Mouse (Mus musculus): ENCODE results near the gene Ccdc102a. TPM values are rescaled to one million over a fixed set of nuclear protein-coding genes. Genes with fewer than 3 reads are reported as not detected.
A peak's percentile ranks its signal among the peaks of the same experiment; 100 is the strongest.

Ccdc102a gene
- polyA plus RNA-seq, 1 experiment from 2014 or later: 18.2 TPM

- Histone ChIP-seq H3K27me3 (replicated peaks) (peaks cover 7% of the 10 kb centered on the region), H3K27ac (replicated peaks) (no peak overlapping the region), H3K36me3 (no peaks in the 10 kb centered on the region), H3K9me3 (no peaks in the 10 kb centered on the region), H3K9ac (no peak overlapping the region), H3K4me2 (no peak overlapping the region), H3K4me3 (no peak overlapping the region), H3K4me1 (peaks cover 20% of the 10 kb centered on the region)
- no peak for ATAC-seq (ENCODE audit: extremely low read depth, insufficient number of reproducible peaks, low FRiP score, low TSS enrichment)
- WGBS: 72% methylated on average over 5 of the region's 5 CpGs
Observed at GRCm38 (mm10) chr8:94950458-94950857, 32.6 kb upstream of the Ccdc102a start.

- 17% methylated on average over 4 of the region's 4 CpGs for WGBS
- H3K4me3 ChIP-seq: no peak overlapping the region
Observed at GRCm38 (mm10) chr8:94950046-94950445, 32.1 kb upstream of the Ccdc102a start.

GRCm38 (mm10) chr8:94949010-94949409 is 31.1 kb upstream of the Ccdc102a start:
- Histone ChIP-seq H3K27me3 (replicated peaks) (peaks cover 18% of the 10 kb centered on the region), H3K4me2 (no peak overlapping the region), H3K27ac (replicated peaks) (no peak overlapping the region), H3K36me3 (no peaks in the 10 kb centered on the region), H3K4me3 (no peak overlapping the region), H3K4me1 (peaks cover 6% of the 10 kb centered on the region), H3K9me3 (no peaks in the 10 kb centered on the region), H3K9ac (no peak overlapping the region)
- 82% methylated on average over 4 of the region's 4 CpGs for WGBS
- ATAC-seq (ENCODE audit: extremely low read depth, insufficient number of reproducible peaks, low FRiP score, low TSS enrichment): no peak

More at GRCm38 (mm10) chr8:94950046-94950445, 32.1 kb upstream of the Ccdc102a start:
- peak; percentile 27; the same call in 1 of the 2 replicates for ATAC-seq (ENCODE audit: extremely low read depth, insufficient number of reproducible peaks, low FRiP score, low TSS enrichment)
- Histone ChIP-seq H3K9me3 (no peaks in the 10 kb centered on the region), H3K27me3 (replicated peaks) (peaks cover 11% of the 10 kb centered on the region), H3K4me2 (no peak overlapping the region), H3K9ac (no peak overlapping the region), H3K27ac (replicated peaks) (no peak overlapping the region), H3K4me1 (peaks cover 16% of the 10 kb centered on the region), H3K36me3 (no peaks in the 10 kb centered on the region)

GRCm38 (mm10) chr8:94948421-94948820 is 30.5 kb upstream of the Ccdc102a start:
- Histone ChIP-seq H3K27me3 (replicated peaks) (peaks cover 21% of the 10 kb centered on the region), H3K27ac (replicated peaks) (no peak overlapping the region), H3K4me2 (no peak overlapping the region), H3K9me3 (no peaks in the 10 kb centered on the region), H3K4me1 (no peaks in the 10 kb centered on the region; the same call in 1 of the 2 replicates), H3K4me3 (no peak overlapping the region), H3K36me3 (no peaks in the 10 kb centered on the region), H3K9ac (no peak overlapping the region)
- WGBS: 78% methylated on average over 4 of the region's 4 CpGs
- ATAC-seq (ENCODE audit: extremely low read depth, insufficient number of reproducible peaks, low FRiP score, low TSS enrichment): no peak

- 54% methylated on average over 6 of the region's 6 CpGs for WGBS
Observed at GRCm38 (mm10) chr8:94945185-94945584, 27.3 kb upstream of the Ccdc102a start.

GRCm38 (mm10) chr8:94942566-94942965 is 24.7 kb upstream of the Ccdc102a start:
- ATAC-seq (ENCODE audit: extremely low read depth, insufficient number of reproducible peaks, low FRiP score, low TSS enrichment): no peak
- H3K27me3 ChIP-seq (replicated peaks): peaks cover 43% of the 10 kb centered on the region
- no peaks in the 10 kb centered on the region for H3K36me3 ChIP-seq
- H3K9me3 ChIP-seq: no peaks in the 10 kb centered on the region
- H3K4me1 ChIP-seq: no peaks in the 10 kb centered on the region
- H3K4me3 ChIP-seq: no peak overlapping the region
- WGBS: 20% methylated on average over 6 of the region's 6 CpGs
- no peak overlapping the region for H3K27ac ChIP-seq (replicated peaks)
- H3K4me2 ChIP-seq: no peak overlapping the region
- no peak overlapping the region for H3K9ac ChIP-seq

More at GRCm38 (mm10) chr8:94945185-94945584, 27.3 kb upstream of the Ccdc102a start:
- H3K27me3 ChIP-seq (replicated peaks): peaks cover 34% of the 10 kb centered on the region
- no peak overlapping the region for H3K9ac ChIP-seq
- H3K4me3 ChIP-seq: no peak overlapping the region
- H3K27ac ChIP-seq (replicated peaks): no peak overlapping the region
- H3K36me3 ChIP-seq: no peaks in the 10 kb centered on the region
- no peak for ATAC-seq (ENCODE audit: extremely low read depth, insufficient number of reproducible peaks, low FRiP score, low TSS enrichment)
- no peaks in the 10 kb centered on the region for H3K9me3 ChIP-seq
- H3K4me2 ChIP-seq: no peak overlapping the region
- H3K4me1 ChIP-seq: no peaks in the 10 kb centered on the region

- Histone ChIP-seq H3K27ac (replicated peaks) (no peak overlapping the region), H3K27me3 (replicated peaks) (peaks cover 38% of the 10 kb centered on the region), H3K9me3 (no peaks in the 10 kb centered on the region), H3K4me1 (no peaks in the 10 kb centered on the region), H3K4me3 (no peak overlapping the region), H3K36me3 (no peaks in the 10 kb centered on the region), H3K9ac (no peak overlapping the region), H3K4me2 (no peak overlapping the region)
- WGBS: 75% methylated on average over 3 of the region's 3 CpGs
- no peak for ATAC-seq (ENCODE audit: extremely low read depth, insufficient number of reproducible peaks, low FRiP score, low TSS enrichment)
Observed at GRCm38 (mm10) chr8:94935172-94935571, 17.3 kb upstream of the Ccdc102a start.

- H3K9ac ChIP-seq: no peak overlapping the region
- H3K4me2 ChIP-seq: no peak overlapping the region
- no peaks in the 10 kb centered on the region for H3K4me1 ChIP-seq
- 42% methylated on average over 5 of the region's 5 CpGs for WGBS
- no peaks in the 10 kb centered on the region for H3K9me3 ChIP-seq
- ATAC-seq (ENCODE audit: extremely low read depth, insufficient number of reproducible peaks, low FRiP score, low TSS enrichment): no peak
- no peaks in the 10 kb centered on the region for H3K36me3 ChIP-seq
- no peak overlapping the region for H3K27ac ChIP-seq (replicated peaks)
- peaks cover 38% of the 10 kb centered on the region for H3K27me3 ChIP-seq (replicated peaks)
- H3K4me3 ChIP-seq: no peak overlapping the region
Observed at GRCm38 (mm10) chr8:94933918-94934317, 16.0 kb upstream of the Ccdc102a start.

- H3K36me3 ChIP-seq: no peaks in the 10 kb centered on the region
- H3K9ac ChIP-seq: no peak overlapping the region
- no peak overlapping the region for H3K4me2 ChIP-seq
- ATAC-seq (ENCODE audit: extremely low read depth, insufficient number of reproducible peaks, low FRiP score, low TSS enrichment): no peak
- no peak overlapping the region for H3K27ac ChIP-seq (replicated peaks)
- H3K4me1 ChIP-seq: peaks cover 4% of the 10 kb centered on the region
- 79% methylated on average over 3 of the region's 3 CpGs for WGBS
- H3K9me3 ChIP-seq: no peaks in the 10 kb centered on the region
- no peak overlapping the region for H3K4me3 ChIP-seq
- H3K27me3 ChIP-seq (replicated peaks): no peaks in the 10 kb centered on the region
Observed at GRCm38 (mm10) chr8:94928227-94928626, 10.3 kb upstream of the Ccdc102a start.

- Histone ChIP-seq H3K4me3 (no peak within 1 kb of the TSS), H3K9me3 (no peaks in the 10 kb centered on the region), H3K36me3 (no peaks in the 10 kb centered on the region), H3K27ac (replicated peaks) (peak within 1 kb of the TSS; percentile 40; the same call in 1 of the 2 replicates), H3K4me2 (0 out of 2 replicates have a peak within 1 kb of the TSS, but pooled peaks have one; percentile 18), H3K4me1 (peaks cover 23% of the 10 kb centered on the region), H3K9ac (peak within 1 kb of the TSS; percentile 33; the same call in 1 of the 2 replicates), H3K27me3 (replicated peaks) (no peaks in the 10 kb centered on the region)
- ATAC-seq (ENCODE audit: extremely low read depth, insufficient number of reproducible peaks, low FRiP score, low TSS enrichment): no peak
- WGBS: 56% methylated on average over 7 of the region's 8 CpGs
Observed at GRCm38 (mm10) chr8:94923405-94923804, 5.5 kb upstream of the Ccdc102a start, which contains the start of gene Adgrg5. Adgrg5 (plus strand) TSS chr8:94923694.

- no peaks in the 10 kb centered on the region for H3K9me3 ChIP-seq
- 16% methylated on average over 8 of the region's 8 CpGs for WGBS
Observed at GRCm38 (mm10) chr8:94922602-94923001, 4.7 kb upstream of the Ccdc102a start.

GRCm38 (mm10) chr8:94922176-94922575 is 4.3 kb upstream of the Ccdc102a start:
- no peak overlapping the region for H3K4me2 ChIP-seq
- peaks cover 27% of the 10 kb centered on the region for H3K4me1 ChIP-seq
- no peaks in the 10 kb centered on the region for H3K27me3 ChIP-seq (replicated peaks)
- WGBS: 54% methylated on average over 6 of the region's 6 CpGs
- 0 out of 2 replicates have a peak overlapping the region, but pooled peaks have one; percentile 33 for H3K9ac ChIP-seq
- no peak for ATAC-seq (ENCODE audit: extremely low read depth, insufficient number of reproducible peaks, low FRiP score, low TSS enrichment)
- H3K4me3 ChIP-seq: no peak overlapping the region
- H3K9me3 ChIP-seq: no peaks in the 10 kb centered on the region
- no peaks in the 10 kb centered on the region for H3K36me3 ChIP-seq
- peak overlapping the region; percentile 40; the same call in 1 of the 2 replicates for H3K27ac ChIP-seq (replicated peaks)

More at GRCm38 (mm10) chr8:94922602-94923001, 4.7 kb upstream of the Ccdc102a start:
- 0 out of 2 replicates have a peak overlapping the region, but pooled peaks have one; percentile 18 for H3K4me2 ChIP-seq
- peak overlapping the region; percentile 33; the same call in 1 of the 2 replicates for H3K9ac ChIP-seq
- H3K36me3 ChIP-seq: no peaks in the 10 kb centered on the region
- H3K4me3 ChIP-seq: no peak overlapping the region
- peak overlapping the region; percentile 40; the same call in 1 of the 2 replicates for H3K27ac ChIP-seq (replicated peaks)
- no peaks in the 10 kb centered on the region for H3K27me3 ChIP-seq (replicated peaks)
- peaks cover 27% of the 10 kb centered on the region for H3K4me1 ChIP-seq
- ATAC-seq (ENCODE audit: extremely low read depth, insufficient number of reproducible peaks, low FRiP score, low TSS enrichment): 0 out of 2 replicates have a peak, but pooled peaks have one; percentile 35
